Mouse (Mus musculus): ENCODE measurements around the gene Cbs. TPM values are rescaled to one million over a fixed set of nuclear protein-coding genes. Genes with fewer than 3 reads are reported as not detected.

The Cbs gene
- polyA plus RNA-seq, 1 experiment from 2014 or later = 17.4 TPM

- no peaks in the 10 kb centered on the region for H3K27me3 ChIP-seq
- DNase-seq (ENCODE audit: low read depth, low spot score) = peak; percentile 51
- peak; percentile 96 for TF ChIP-seq CTCF (IDR thresholded peaks at IDR 0.05)
- in situ Hi-C loops (cut with MboI; ENCODE audit: low pct_unique_long_range_greater_than_20kb) = loop anchor here (5.0 to 10.0 kb wide), 2 partner anchors 150 to 337 kb away; partner anchors contain the start of gene Wdr4
- peak; percentile 73 for ATAC-seq
- CTCF ChIA-PET = interaction anchor here (1.8 kb wide), 1 partner anchor 146 kb away, joined by 4 read pairs; no protein-coding TSS in a partner anchor
- POLR2A ChIA-PET = no interaction called here
Observed at GRCm38 (mm10) chr17:31664760-31665159, 27.7 kb upstream of the Cbs start.

GRCm38 (mm10) chr17:31662855-31663254 lies 25.8 kb upstream of the Cbs start:
- in situ Hi-C loops (cut with MboI; ENCODE audit: low pct_unique_long_range_greater_than_20kb) = loop anchor here (5.0 to 10.0 kb wide), 2 partner anchors 148 to 336 kb away; partner anchors contain the start of gene Wdr4
- ChIA-PET POLR2A (interaction anchor here (0.6 kb wide), 1 partner anchor 1514 kb away, joined by 3 read pairs; no protein-coding TSS in a partner anchor), CTCF (interaction anchor here (0.8 kb wide), 1 partner anchor 154 kb away, joined by 3 read pairs; no protein-coding TSS in a partner anchor)
- no peaks in the 10 kb centered on the region for H3K27me3 ChIP-seq
- DNase-seq (ENCODE audit: low read depth, low spot score) (no peak), ATAC-seq (no peak)
- no peak for TF ChIP-seq CTCF (IDR thresholded peaks at IDR 0.05)

GRCm38 (mm10) chr17:31660661-31661250 lies 23.7 kb upstream of the Cbs start:
- CTCF ChIA-PET = interaction anchor here (1.1 to 1.3 kb wide), 2 partner anchors 91 to 168 kb away, joined by 3 read pairs; no protein-coding TSS in a partner anchor
- ATAC-seq (no peak), DNase-seq (ENCODE audit: low read depth, low spot score) (no peak)
- in situ Hi-C loops (cut with MboI; ENCODE audit: low pct_unique_long_range_greater_than_20kb) = loop anchor here (5.0 to 10.0 kb wide), 2 partner anchors 146 to 333 kb away; partner anchors contain the start of gene Wdr4
- no peak for TF ChIP-seq CTCF (IDR thresholded peaks at IDR 0.05)
- POLR2A ChIA-PET = interaction anchor here (0.6 kb wide), 1 partner anchor 55 kb away, joined by 5 read pairs; no protein-coding TSS in a partner anchor
- no peaks in the 10 kb centered on the region for H3K27me3 ChIP-seq

- ATAC-seq (peak; percentile 76), DNase-seq (ENCODE audit: low read depth, low spot score) (peak; percentile 73)
- ChIA-PET POLR2A (no interaction called here), CTCF (no interaction called here)
- in situ Hi-C loops (cut with MboI; ENCODE audit: low pct_unique_long_range_greater_than_20kb) = no loop called here
- H3K27me3 ChIP-seq = no peaks in the 10 kb centered on the region
- TF ChIP-seq CTCF (IDR thresholded peaks at IDR 0.05) = no peak
Observed at GRCm38 (mm10) chr17:31658468-31659185, 21.6 kb upstream of the Cbs start, which contains the start of gene U2af1. U2af1 (minus strand) TSS chr17:31658892.

GRCm38 (mm10) chr17:31658136-31658467 lies 21.1 kb upstream of the Cbs start:
- CTCF ChIA-PET = no interaction called here
- in situ Hi-C loops (cut with MboI; ENCODE audit: low pct_unique_long_range_greater_than_20kb) = no loop called here
- POLR2A ChIA-PET = no interaction called here
- no peak for DNase-seq (ENCODE audit: low read depth, low spot score)
- TF ChIP-seq CTCF (IDR thresholded peaks at IDR 0.05) = no peak
- no peaks in the 10 kb centered on the region for H3K27me3 ChIP-seq
- peak; percentile 3 for ATAC-seq

GRCm38 (mm10) chr17:31657141-31657983 lies 20.3 kb upstream of the Cbs start:
- no peaks in the 10 kb centered on the region for H3K27me3 ChIP-seq
- DNase-seq (ENCODE audit: low read depth, low spot score) (no peak), ATAC-seq (no peak)
- ChIA-PET CTCF (no interaction called here), POLR2A (no interaction called here)
- no peak for TF ChIP-seq CTCF (IDR thresholded peaks at IDR 0.05)
- in situ Hi-C loops (cut with MboI; ENCODE audit: low pct_unique_long_range_greater_than_20kb) = no loop called here

- in situ Hi-C loops (cut with MboI; ENCODE audit: low pct_unique_long_range_greater_than_20kb) = no loop called here
- H3K27me3 ChIP-seq = no peaks in the 10 kb centered on the region
- DNase-seq (ENCODE audit: low read depth, low spot score) (no peak), ATAC-seq (no peak)
- CTCF ChIA-PET = no interaction called here
- TF ChIP-seq CTCF (IDR thresholded peaks at IDR 0.05) = no peak
- POLR2A ChIA-PET = no interaction called here
Observed at GRCm38 (mm10) chr17:31656682-31657081, 19.6 kb upstream of the Cbs start.

- TF ChIP-seq CTCF (IDR thresholded peaks at IDR 0.05) = no peak
- POLR2A ChIA-PET = interaction anchor here (0.9 to 1.3 kb wide), 3 partner anchors 84 to 127 kb away, joined by 3 read pairs; no protein-coding TSS in a partner anchor
- H3K27me3 ChIP-seq = no peaks in the 10 kb centered on the region
- CTCF ChIA-PET = interaction anchor here (1.0 to 1.3 kb wide), 2 partner anchors 44 to 136 kb away, joined by 3 read pairs; partner anchors contain the start of gene Wdr4
- in situ Hi-C loops (cut with MboI; ENCODE audit: low pct_unique_long_range_greater_than_20kb) = no loop called here
- DNase-seq (ENCODE audit: low read depth, low spot score) (peak; percentile 34), ATAC-seq (peak; percentile 36)
Observed at GRCm38 (mm10) chr17:31655366-31655765, 18.3 kb upstream of the Cbs start.

GRCm38 (mm10) chr17:31653277-31653676 lies 16.2 kb upstream of the Cbs start:
- no peak for TF ChIP-seq CTCF (IDR thresholded peaks at IDR 0.05)
- ATAC-seq = no peak
- in situ Hi-C loops (cut with MboI; ENCODE audit: low pct_unique_long_range_greater_than_20kb) = no loop called here
- POLR2A ChIA-PET = no interaction called here
- no peaks in the 10 kb centered on the region for H3K27me3 ChIP-seq
- no peak for DNase-seq (ENCODE audit: low read depth, low spot score)
- CTCF ChIA-PET = no interaction called here

- no peak for DNase-seq (ENCODE audit: low read depth, low spot score)
- H3K27me3 ChIP-seq = no peaks in the 10 kb centered on the region
- ATAC-seq = no peak
- in situ Hi-C loops (cut with MboI; ENCODE audit: low pct_unique_long_range_greater_than_20kb) = no loop called here
- TF ChIP-seq CTCF (IDR thresholded peaks at IDR 0.05) = no peak
- ChIA-PET POLR2A (no interaction called here), CTCF (no interaction called here)
Observed at GRCm38 (mm10) chr17:31652152-31652551, 15.1 kb upstream of the Cbs start.

Data from Patski (cell line).